Mouse (Mus musculus) stomach, embryonic 14.5 days (tissue): Measurements from ENCODE around the gene Dlgap1. TPM values are rescaled to one million over a fixed set of nuclear protein-coding genes. Genes with fewer than 3 reads are reported as not detected.

Experiments
- ATAC-seq: fragments of 200-750 bp; cut with Nextera tagmentation; 2 replicates; pipeline ENCODE4 v1.8.0; 2017; ENCODE audit warnings: low read depth, moderate TSS enrichment; ENCODE audit not compliant: insufficient number of reproducible peaks, insufficient read depth, low FRiP score
- H3K27ac ChIP-seq: fragments of 300-500 bp; sonication (generic); 2 replicates; pipeline ENCODE4 v1.5.1; 2014; ENCODE audit warnings: mild to moderate bottlenecking, low read length, moderate library complexity, mixed read lengths
- H3K27me3 ChIP-seq: fragments of 300-500 bp; sonication (generic); 2 replicates; pipeline ENCODE4 v1.6.1; 2014; ENCODE audit warnings: low read length, control low read depth, mixed read lengths; ENCODE audit not compliant: control insufficient read depth, insufficient read depth
- H3K36me3 ChIP-seq: fragments of 300-500 bp; sonication (generic); 2 replicates; pipeline ENCODE4 v1.6.1; 2014; ENCODE audit warnings: mild to moderate bottlenecking, control low read depth, low read length, moderate library complexity, mixed read lengths; ENCODE audit not compliant: control insufficient read depth, insufficient read depth
- H3K4me1 ChIP-seq: fragments of 300-500 bp; sonication (generic); 2 replicates; pipeline ENCODE4 v1.6.1; 2014; ENCODE audit warnings: low read length, control low read depth, mixed read lengths; ENCODE audit not compliant: control insufficient read depth, insufficient read depth
- H3K4me2 ChIP-seq: fragments of 300-500 bp; sonication (generic); replicated peaks from 2 replicates; pipeline ENCODE4 v1.6.1; 2014; ENCODE audit warnings: low read depth, low read length, control low read depth
- H3K4me3 ChIP-seq: fragments of 300-500 bp; sonication (generic); 2 replicates; pipeline ENCODE4 v1.5.1; 2014; ENCODE audit warnings: low read depth, low read length, control low read depth
- H3K9ac ChIP-seq: fragments of 300-500 bp; sonication (generic); replicated peaks from 2 replicates; pipeline ENCODE4 v1.6.1; 2014; ENCODE audit warnings: low read depth, mild to moderate bottlenecking, control low read depth, low read length, moderate library complexity, mixed read lengths
- H3K9me3 ChIP-seq: fragments of 300-500 bp; sonication (generic); 2 replicates; pipeline ENCODE4 v1.6.1; 2016; ENCODE audit warnings: low read depth, low read length, control low read depth; ENCODE audit not compliant: control insufficient read depth
- WGBS: fragments of 180-500 bp; shearing (Covaris S2); extraction: QIAGEN DNeasy Blood & Tissue Kit; methylation state at CpG from one replicate; pipeline ENCODE4 v1.1.7; 2014; 5-methylcytosine and 5-hydroxymethylcytosine counted together
- polyA plus RNA-seq: library from polyadenylated mRNA; unstranded; fragments of >200 nt; fragmentation: Nextera tagmentation; extraction: Ambion mirVana; gene quantifications from 2 replicates; pipeline ENCODE4 v1.2.1, GENCODE M21; 2014

Dlgap1 gene
- polyA plus RNA-seq, 1 experiment from 2014 or later, result 3.8 TPM

- Histone ChIP-seq H3K4me2 (no peak overlapping the region), H3K27ac (no peak overlapping the region), H3K27me3 (no peaks in the 10 kb centered on the region), H3K4me1 (no peaks in the 10 kb centered on the region), H3K9me3 (no peaks in the 10 kb centered on the region), H3K36me3 (no peaks in the 10 kb centered on the region), H3K4me3 (no peak overlapping the region), H3K9ac (no peak overlapping the region)
- no peak for ATAC-seq
- WGBS, result 77% methylated on average over 8 of the region's 8 CpGs
Observed at GRCm38 (mm10) chr17:70622493-70622892, 653.6 kb downstream of the Dlgap1 start.

- Histone ChIP-seq H3K9ac (no peak overlapping the region), H3K4me3 (no peak overlapping the region), H3K27ac (no peak overlapping the region), H3K4me1 (no peaks in the 10 kb centered on the region; the same call in 1 of the 2 replicates), H3K27me3 (no peaks in the 10 kb centered on the region), H3K9me3 (no peaks in the 10 kb centered on the region), H3K36me3 (no peaks in the 10 kb centered on the region), H3K4me2 (no peak overlapping the region)
- no peak for ATAC-seq
- WGBS, result 86% methylated on average over 9 of the region's 9 CpGs
Observed at GRCm38 (mm10) chr17:70626396-70626795, 657.5 kb downstream of the Dlgap1 start.

GRCm38 (mm10) chr17:70626925-70627324 lies 658.1 kb downstream of the Dlgap1 start:
- Histone ChIP-seq H3K4me1 (no peaks in the 10 kb centered on the region; the same call in 1 of the 2 replicates), H3K9ac (no peak overlapping the region), H3K9me3 (no peaks in the 10 kb centered on the region), H3K27me3 (no peaks in the 10 kb centered on the region), H3K4me3 (no peak overlapping the region), H3K4me2 (no peak overlapping the region), H3K27ac (no peak overlapping the region), H3K36me3 (no peaks in the 10 kb centered on the region)
- 80% methylated on average over 6 of the region's 6 CpGs for WGBS
- ATAC-seq, result no peak

GRCm38 (mm10) chr17:70629653-70630378 lies 660.9 kb downstream of the Dlgap1 start:
- Histone ChIP-seq H3K9me3 (no peaks in the 10 kb centered on the region), H3K4me1 (no peaks in the 10 kb centered on the region; the same call in 1 of the 2 replicates), H3K9ac (no peak overlapping the region), H3K4me3 (no peak overlapping the region), H3K36me3 (no peaks in the 10 kb centered on the region), H3K27ac (peak overlapping the region; percentile 67), H3K4me2 (no peak overlapping the region), H3K27me3 (no peaks in the 10 kb centered on the region)
- WGBS, result 38% methylated on average over 6 of the region's 6 CpGs
- peak; percentile 75; the same call in 1 of the 2 replicates for ATAC-seq

GRCm38 (mm10) chr17:70633181-70633944 lies 664.5 kb downstream of the Dlgap1 start:
- no peaks in the 10 kb centered on the region for H3K36me3 ChIP-seq
- H3K4me2 ChIP-seq, result no peak overlapping the region
- WGBS, result 27% methylated on average over 9 of the region's 9 CpGs
- no peak overlapping the region for H3K9ac ChIP-seq
- no peak overlapping the region for H3K27ac ChIP-seq
- ATAC-seq, result peak; percentile 57
- H3K4me3 ChIP-seq, result no peak overlapping the region
- H3K9me3 ChIP-seq, result no peaks in the 10 kb centered on the region
- H3K27me3 ChIP-seq, result no peaks in the 10 kb centered on the region
- H3K4me1 ChIP-seq, result no peaks in the 10 kb centered on the region; the same call in 1 of the 2 replicates

GRCm38 (mm10) chr17:70643211-70643610 lies 674.3 kb downstream of the Dlgap1 start:
- H3K9ac ChIP-seq, result no peak overlapping the region
- 79% methylated on average over 1 of the region's 1 CpGs for WGBS

GRCm38 (mm10) chr17:70646641-70647040 lies 677.8 kb downstream of the Dlgap1 start:
- H3K27me3 ChIP-seq, result no peaks in the 10 kb centered on the region
- H3K9ac ChIP-seq, result no peak overlapping the region
- peaks cover 6% of the 10 kb centered on the region; the same call in 1 of the 2 replicates for H3K9me3 ChIP-seq
- no peaks in the 10 kb centered on the region for H3K36me3 ChIP-seq
- no peak overlapping the region for H3K27ac ChIP-seq
- no peak overlapping the region for H3K4me2 ChIP-seq
- H3K4me1 ChIP-seq, result no peaks in the 10 kb centered on the region
- 34% methylated on average over 4 of the region's 4 CpGs for WGBS
- no peak overlapping the region for H3K4me3 ChIP-seq
- no peak for ATAC-seq

More at GRCm38 (mm10) chr17:70643211-70643610, 674.3 kb downstream of the Dlgap1 start:
- Histone ChIP-seq H3K4me3 (no peak overlapping the region), H3K27ac (no peak overlapping the region), H3K4me2 (no peak overlapping the region), H3K9me3 (no peaks in the 10 kb centered on the region), H3K4me1 (no peaks in the 10 kb centered on the region), H3K36me3 (no peaks in the 10 kb centered on the region), H3K27me3 (no peaks in the 10 kb centered on the region)
- ATAC-seq, result no peak

- WGBS, result 46% methylated on average over 3 of the region's 3 CpGs
- H3K4me2 ChIP-seq, result no peak overlapping the region
- H3K9ac ChIP-seq, result no peak overlapping the region
- H3K36me3 ChIP-seq, result no peaks in the 10 kb centered on the region
- no peak overlapping the region for H3K27ac ChIP-seq
- no peak overlapping the region for H3K4me3 ChIP-seq
- ATAC-seq, result no peak
- H3K27me3 ChIP-seq, result no peaks in the 10 kb centered on the region
- no peaks in the 10 kb centered on the region for H3K9me3 ChIP-seq
- no peaks in the 10 kb centered on the region for H3K4me1 ChIP-seq
Observed at GRCm38 (mm10) chr17:70661382-70661781, 692.5 kb downstream of the Dlgap1 start.
